Mouse (Mus musculus) natural killer cell, adult 2 months (primary cell): ENCODE results near the gene Serpina1f.
"Not testable (repeated sequence)": the region's sequence is repeated elsewhere in the genome, so short reads cannot be mapped to it uniquely, and the experiment has no call there.

ENCODE experiments used
- DNase-seq, 2 experiments: peaks; one replicate each; pipeline ENCODE4 v3.0.0; 2022; ENCODE audit warnings: low spot score in 2 of 2

The Serpina1f gene

GRCm38 (mm10) chr12:103662053-103662452 is 33.3 kb downstream of the Serpina1f start:
- not testable (repeated sequence) for DNase-seq

DNA sequence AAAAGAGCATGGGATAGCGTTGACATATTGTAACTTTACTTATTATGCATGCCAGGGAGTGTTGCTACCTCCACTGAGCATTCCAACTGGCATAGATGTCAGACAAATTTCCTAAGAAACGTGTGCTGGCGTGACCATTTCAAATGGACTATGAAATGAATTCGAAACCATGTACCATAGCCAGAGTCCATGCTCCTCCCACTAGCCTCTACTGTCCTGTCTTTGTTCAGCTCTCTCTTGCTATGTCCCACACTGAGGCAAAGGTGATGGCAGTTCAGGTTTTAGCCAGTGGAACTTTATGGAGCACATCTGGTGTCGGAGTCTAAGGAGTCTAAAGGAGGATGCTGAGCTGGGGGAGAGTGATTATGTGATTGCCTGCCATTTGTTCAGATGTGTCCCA is 35.3 kb downstream of the Serpina1f start:
- DNase-seq: no peak

- DNase-seq: no peak
These were observed 36.2 kb downstream of the Serpina1f start for GRCm38 (mm10) chr12:103659171-103659570.

DNA sequence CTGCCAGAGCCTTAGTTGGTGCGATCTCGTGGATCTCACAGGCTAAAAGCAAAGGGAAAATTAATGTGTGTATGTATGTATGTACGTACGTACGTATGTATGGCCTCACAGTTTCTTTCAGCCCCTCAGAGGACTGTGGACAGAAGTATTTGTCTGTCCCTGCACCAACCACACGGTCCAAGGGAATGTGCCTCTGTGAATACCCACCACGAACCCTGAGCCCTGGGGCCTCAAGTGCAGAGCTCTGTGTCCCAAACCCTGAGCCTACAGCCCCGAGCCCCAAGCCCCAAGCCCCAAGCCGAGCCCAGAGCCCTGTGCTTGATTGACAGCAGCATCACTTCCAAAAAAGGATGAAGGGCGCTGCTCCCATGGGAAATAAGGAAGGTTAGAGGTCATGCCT is 37.3 kb downstream of the Serpina1f start:
- DNase-seq: no peak

- no peak for DNase-seq
These were observed 38.3 kb downstream of the Serpina1f start, which contains the start of gene Serpina6 for GRCm38 (mm10) chr12:103656848-103657626. Gene Serpina6 (minus strand): TSS chr12:103657212.

DNA sequence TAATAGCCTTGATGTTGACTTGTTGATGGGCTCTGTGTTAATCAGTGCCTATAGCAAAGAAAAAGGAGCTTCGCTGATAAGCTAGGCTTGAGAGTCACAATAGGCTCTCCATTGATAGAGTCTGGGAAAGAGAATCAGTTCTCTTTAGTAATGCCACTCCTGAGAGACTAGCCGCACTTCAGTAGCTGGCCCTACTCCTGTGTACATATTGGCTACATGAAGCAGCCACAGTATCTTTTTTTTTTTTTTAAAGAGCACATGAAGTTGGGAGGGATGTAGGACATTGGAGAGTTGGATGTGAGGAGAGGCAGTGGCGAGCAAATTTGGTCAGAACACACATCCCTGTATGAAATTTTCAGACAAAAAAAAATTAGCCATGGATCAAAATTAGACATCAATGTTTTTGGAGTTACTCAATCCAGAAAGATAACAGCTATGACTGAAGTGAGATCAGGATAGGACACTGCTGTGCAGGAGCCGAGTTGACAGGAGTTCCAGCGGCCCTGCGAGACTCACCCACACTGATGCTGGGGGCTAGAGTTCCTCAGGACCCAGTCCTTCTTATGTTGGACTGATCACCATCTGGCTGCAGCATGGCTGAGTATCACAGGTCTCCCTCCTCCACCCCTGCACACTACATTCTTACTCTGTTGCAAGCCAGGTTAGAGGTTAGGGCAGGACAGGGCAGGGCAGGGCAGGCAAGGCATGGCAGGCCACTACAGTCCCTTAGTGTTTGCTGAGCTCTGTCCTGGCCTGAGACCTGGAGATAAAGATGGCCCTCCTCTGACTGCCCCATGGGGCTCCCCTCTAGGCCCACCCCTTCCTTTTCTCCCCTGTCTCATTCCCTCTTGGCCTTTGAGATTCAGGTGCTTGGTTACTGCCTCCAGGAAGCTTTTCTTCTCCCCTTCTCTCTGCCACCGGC is 39.9 kb downstream of the Serpina1f start:
- DNase-seq: no peak

- no peak for DNase-seq
These were observed 41.5 kb downstream of the Serpina1f start for GRCm38 (mm10) chr12:103653836-103654235.

- no peak for DNase-seq
These were observed 49.0 kb downstream of the Serpina1f start for GRCm38 (mm10) chr12:103646314-103646713.

GRCm38 (mm10) chr12:103644601-103645000 is 50.7 kb downstream of the Serpina1f start:
- DNase-seq: no peak

- DNase-seq: no peak
These were observed 51.5 kb downstream of the Serpina1f start for GRCm38 (mm10) chr12:103643818-103644217.

DNA sequence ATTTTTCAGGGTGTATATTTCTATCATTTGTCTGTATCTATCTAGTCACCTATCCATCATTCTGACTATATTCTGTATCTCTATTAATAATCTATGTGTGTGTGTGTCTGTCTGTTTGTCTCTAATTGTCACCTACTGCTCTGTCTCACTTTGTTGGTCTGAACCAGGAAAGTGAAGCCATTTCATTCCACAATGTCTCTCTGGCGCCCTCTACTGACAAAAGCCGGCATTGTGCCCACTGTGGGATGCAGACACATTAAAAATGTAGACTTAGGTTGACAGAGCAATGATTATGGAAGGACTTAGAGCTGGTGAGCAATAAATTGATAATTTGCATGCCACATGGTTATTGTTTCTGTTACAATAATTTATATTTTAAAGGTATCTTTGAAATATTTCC is 52.0 kb downstream of the Serpina1f start:
- peak; percentile 13 to 36 for DNase-seq
